Mouse (Mus musculus): ENCODE data around the gene Sh3kbp1.

Sh3kbp1 gene

GRCm38 (mm10) chrX:159756261-159756660 lies 129.2 kb downstream of the Sh3kbp1 start:
- DNase-seq, result no peak

DNA sequence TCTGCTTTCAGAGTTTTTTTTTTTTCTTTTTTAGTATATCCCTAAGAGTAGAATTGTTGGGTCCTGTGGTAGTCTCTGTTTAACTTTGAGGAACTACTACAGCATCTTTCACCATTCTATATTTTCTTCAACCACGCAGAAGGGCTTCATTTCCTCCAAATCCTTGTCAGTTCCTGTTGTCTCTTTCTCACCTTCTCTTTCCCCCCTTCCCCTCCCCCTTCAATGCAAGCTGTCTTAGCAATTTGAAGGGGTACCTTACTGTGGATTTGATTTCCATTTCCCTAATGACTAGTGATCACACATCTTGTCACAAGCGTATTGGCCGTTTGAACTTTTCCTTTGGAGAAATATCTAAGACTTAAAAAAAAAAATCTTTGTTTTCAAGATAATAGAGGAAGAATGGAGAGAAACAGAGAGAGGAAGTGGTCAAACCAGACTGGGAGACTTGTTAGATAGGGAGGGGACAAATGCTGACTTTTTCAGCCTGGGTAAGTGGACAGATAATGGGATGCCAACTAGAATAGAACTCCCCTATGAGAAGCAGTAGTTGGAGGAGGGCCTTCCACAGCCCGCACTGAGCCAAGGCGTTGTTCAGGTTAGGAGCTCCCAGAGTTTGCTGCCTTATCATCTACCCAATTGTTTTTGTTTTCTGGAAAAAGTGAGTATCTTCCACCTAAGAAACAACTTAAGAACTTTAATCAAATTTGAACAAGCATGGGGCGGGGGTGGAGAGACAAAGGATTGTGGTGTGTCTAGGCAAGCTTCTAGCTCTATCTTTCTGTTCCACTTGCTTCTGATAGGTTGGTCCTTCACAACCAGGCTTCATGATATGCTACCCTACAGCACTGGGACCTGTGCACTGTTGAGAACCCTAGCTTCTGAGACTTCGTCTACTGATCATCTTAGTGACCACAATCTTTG lies 130.1 kb downstream of the Sh3kbp1 start:
- DNase-seq, result no peak

- no peak for DNase-seq
These were observed 130.9 kb downstream of the Sh3kbp1 start for GRCm38 (mm10) chrX:159757854-159758540.

- DNase-seq, result no peak
These were observed 136.7 kb downstream of the Sh3kbp1 start for GRCm38 (mm10) chrX:159763801-159764200.

DNA sequence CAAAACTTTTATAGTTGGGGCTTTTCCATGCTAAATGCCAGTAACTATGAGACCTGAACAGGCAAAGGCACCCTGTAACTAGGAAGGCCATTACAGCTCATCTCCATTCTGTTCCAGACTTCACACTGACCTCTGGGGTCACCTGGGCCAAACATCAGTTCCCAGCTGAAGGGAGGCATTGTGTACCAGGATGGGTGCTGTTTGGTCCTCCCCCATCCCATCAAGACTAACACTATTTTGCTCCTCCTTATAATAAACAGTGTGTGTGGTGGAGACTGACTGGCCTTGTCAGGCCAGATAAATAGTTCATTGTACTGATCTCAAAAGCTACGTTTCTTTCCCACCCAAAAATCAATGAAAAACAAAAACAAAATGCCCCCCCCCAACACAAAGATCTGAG lies 138.8 kb downstream of the Sh3kbp1 start:
- DNase-seq, result no peak

- no peak for DNase-seq
These were observed 141.9 kb downstream of the Sh3kbp1 start for GRCm38 (mm10) chrX:159769005-159769404.

- no peak for DNase-seq
These were observed 142.7 kb downstream of the Sh3kbp1 start for GRCm38 (mm10) chrX:159769773-159770172.

GRCm38 (mm10) chrX:159772137-159772536 lies 145.1 kb downstream of the Sh3kbp1 start:
- DNase-seq, result no peak

GRCm38 (mm10) chrX:159775042-159775441 lies 148.0 kb downstream of the Sh3kbp1 start:
- DNase-seq, result no peak

DNA sequence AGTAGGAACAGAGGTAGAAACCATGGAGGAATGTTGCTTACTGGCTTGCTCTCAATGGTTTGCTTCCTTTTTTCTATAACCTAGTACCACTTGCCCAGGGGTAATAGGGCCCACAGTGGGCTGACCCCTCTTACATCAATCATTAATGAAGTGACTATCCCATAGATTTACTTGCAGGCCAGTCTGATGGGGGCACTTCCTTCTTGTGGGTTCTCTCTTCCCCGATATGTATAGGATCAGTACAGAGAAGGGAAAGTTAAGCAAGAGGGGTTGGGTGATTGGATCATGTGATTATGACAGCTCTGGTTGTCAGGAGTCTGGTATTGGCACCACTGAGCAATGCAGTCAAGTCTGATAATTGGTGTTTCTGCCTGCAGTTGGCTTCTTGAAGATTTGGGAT lies 151.7 kb downstream of the Sh3kbp1 start:
- no peak for DNase-seq

DNA sequence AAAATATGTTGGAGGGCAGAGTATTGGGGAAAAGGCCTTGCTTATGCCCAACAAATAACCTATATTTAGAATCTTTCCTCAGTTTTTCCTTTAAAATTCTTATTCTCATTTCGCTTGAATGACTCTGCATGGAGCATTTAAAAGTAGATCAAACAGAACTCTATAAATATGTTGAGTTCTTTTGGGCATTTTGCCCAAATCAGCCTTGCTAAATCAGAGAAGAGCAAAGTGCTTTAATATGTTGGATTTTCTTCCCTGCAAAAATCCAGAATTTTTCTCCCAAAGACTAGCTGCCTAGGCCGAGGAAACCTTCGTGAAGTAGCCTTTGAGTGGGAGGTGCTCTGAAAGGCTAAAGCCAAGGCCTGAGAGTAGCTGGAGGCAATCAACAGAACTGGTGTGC lies 163.4 kb downstream of the Sh3kbp1 start:
- peak; percentile 2 for DNase-seq

DNA sequence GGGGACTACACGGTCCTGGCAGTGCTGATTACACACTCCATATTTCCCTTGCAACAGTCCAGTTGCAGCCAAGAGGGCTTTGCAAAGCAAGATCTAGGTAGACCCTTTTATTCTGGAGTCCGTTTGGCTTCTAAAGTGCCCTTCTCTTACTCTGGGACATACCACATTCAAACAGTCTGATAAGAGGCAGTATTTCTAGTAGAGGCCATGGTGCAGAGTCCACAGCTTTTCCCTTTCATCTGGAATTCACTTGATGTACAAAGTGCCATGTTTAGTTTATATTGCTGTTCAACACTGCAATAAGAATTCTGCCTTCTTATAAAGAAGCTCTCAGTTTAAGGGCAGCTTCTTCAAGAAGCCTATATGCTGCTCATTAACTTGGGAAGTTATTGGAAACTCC lies 168.5 kb downstream of the Sh3kbp1 start:
- no peak for DNase-seq

DNA sequence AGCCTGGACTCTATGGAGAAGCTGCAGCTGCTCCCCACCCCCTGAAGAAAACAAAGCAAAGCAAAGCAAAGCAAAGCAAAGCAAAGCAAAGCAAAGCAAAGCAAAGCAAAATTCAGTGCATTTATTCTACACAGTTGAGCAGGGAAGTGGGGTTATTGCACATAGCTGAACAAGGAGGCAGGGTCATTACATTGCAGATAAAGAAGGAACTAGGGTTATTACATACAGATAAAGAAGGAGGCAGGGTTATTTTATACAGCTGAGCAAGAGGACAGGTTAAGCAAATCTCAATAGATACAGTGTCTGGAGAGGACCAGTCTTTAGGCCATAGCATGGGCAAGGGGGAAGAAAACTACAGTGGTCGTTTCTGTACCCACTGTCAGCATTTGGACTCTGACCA lies 177.3 kb downstream of the Sh3kbp1 start:
- no peak for DNase-seq

DNA sequence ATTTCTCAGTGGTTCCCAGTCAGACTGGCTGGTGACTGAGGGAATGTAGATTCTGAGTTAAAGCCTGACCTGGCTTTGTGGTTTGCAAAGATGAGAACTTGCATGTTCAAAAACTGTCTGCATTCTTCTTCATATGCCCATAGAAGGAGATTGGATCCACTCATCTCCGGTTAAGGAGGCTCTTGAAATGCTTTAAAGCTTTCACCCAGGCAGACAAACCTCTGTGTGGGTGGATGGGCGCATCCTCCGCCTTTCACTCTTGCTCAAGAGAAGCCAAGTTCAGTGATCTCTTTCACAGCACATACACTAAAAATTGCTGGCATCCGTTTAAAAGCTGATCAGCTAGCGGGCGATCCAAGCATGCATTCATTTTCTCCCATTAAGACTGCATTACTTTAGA lies 182.4 kb downstream of the Sh3kbp1 start:
- peak; percentile 10 for DNase-seq

DNA sequence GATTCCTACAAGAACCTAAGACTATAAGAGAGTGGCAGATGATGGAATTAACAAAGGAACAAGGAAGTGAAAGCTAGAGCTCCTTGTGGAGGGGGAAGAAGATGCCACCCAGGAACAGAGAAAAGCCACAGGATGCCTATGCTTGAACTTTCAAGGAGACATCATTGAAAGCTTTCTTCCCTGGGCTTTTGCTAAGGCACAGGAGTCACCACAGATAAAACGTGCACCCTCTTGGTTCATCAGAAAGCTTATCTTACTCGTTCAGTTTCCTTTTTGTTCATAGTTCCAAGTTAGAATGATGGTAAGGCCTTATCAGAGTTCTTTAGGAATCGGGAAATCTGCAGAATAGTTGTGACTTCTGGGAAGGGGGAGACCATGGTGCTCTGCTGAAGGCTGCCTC lies 183.4 kb downstream of the Sh3kbp1 start:
- DNase-seq, result no peak

DNA sequence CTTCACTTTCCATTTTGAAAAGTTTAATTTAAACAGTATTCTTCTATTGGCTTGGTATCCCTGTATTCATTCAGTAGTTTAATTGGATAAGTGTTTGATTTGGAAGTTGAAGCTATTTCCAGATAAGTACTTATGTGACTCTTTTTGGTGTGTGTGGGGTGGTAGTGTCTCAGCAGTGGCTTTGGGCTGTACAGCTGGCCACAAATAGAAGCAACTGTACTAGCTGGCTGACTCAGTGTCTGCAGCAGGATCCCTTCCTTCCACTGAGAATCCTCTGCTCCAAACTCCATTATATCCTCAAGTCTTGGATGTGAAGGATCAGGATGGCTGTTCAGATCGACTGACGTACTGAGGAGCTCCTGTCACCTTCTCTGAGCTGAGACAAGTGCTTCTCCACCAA lies 190.4 kb downstream of the Sh3kbp1 start:
- DNase-seq, result peak; percentile 3

- DNase-seq, result no peak
These were observed 201.1 kb downstream of the Sh3kbp1 start for GRCm38 (mm10) chrX:159828135-159828534.

DNA sequence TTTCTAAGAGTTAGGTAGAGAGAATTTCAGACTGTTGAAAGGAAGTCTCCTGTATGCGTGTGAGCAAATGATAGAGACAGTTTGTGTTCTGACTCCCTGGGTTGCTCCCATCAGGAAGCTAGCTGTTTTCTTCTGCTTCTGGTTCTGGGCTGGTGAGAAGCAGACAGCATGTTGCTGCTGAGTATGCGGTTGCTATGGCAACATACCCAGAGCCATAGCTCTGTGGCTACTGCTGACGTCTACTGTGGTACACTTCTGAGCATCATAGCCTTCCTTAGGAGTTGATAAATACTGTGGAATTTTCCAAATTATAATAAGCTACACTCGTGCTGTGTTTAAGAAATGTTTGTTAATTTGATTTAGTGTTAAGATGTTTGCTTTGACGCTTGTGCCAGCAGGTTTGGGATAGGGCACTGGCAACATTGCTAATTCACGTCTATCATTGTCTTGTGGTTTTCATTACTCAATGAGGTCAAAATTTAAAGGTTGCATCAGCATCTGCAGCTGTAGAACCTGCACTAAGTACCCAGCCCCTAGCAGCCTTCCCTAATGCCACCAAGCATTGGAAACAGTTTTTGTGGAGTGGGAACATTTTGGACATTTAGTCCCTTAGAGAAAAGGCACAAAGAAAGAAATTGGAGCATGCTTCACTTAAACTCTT lies 202.2 kb downstream of the Sh3kbp1 start:
- peak; percentile 59 for DNase-seq

DNA sequence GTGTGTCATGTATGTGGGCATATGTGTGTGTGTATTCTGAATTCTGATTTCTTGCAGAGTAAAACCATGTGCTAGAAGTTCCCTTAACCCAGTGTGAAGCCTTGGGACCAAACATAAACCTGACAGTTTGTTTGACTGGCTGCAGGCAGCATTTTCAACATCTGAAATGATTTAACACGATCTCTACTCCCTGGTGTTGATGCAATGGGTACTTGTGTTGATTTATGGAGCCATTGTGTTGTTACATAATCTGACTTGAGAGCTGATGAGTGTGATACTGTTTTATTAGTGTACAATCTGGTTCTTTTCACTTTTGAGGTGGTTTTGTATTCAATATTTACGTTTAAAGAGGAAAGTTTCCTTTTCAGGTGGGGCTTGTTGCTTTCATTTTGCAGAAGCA lies 204.1 kb downstream of the Sh3kbp1 start:
- no peak for DNase-seq

- no peak for DNase-seq
These were observed 208.2 kb downstream of the Sh3kbp1 start for GRCm38 (mm10) chrX:159835239-159835638.

DNA sequence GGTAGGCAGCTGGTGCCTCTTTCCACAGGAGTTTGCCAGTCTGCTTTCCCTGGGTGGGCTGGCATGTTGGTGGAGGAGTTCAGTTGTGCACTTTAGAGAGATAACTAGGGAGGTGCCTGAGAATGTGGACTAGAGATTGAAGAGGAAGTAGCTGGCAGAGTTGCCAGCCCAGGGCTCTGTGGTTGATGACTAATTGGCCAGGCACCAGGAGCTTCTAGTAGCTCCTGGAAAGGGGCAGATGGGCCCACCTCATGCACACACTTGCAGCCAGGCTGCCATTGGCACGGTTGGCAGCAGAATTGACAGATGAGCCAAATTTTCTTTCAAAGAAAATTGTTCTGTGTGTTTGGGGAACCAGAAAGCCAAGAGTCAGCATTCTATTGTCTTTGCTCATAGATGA lies 210.3 kb downstream of the Sh3kbp1 start:
- peak; percentile 41 for DNase-seq

DNA sequence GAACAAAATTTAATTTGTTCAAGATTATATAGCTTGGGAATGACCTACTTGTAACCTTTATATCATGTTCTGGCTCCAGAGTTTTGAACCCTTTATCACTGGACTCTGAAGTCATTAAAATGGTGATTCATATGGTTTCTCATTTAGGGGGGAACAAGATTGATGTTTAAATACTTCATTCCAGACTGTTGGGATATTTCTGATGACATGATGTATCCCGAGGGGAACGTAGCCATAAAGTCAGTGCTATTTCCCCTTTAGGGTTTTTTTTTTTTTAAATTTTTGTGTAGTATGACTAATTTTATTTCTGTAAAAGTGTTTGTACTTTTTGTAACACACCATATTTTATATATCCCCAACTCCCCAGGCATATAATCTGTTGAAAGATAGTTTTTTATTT lies 212.7 kb downstream of the Sh3kbp1 start:
- DNase-seq, result no peak

DNA sequence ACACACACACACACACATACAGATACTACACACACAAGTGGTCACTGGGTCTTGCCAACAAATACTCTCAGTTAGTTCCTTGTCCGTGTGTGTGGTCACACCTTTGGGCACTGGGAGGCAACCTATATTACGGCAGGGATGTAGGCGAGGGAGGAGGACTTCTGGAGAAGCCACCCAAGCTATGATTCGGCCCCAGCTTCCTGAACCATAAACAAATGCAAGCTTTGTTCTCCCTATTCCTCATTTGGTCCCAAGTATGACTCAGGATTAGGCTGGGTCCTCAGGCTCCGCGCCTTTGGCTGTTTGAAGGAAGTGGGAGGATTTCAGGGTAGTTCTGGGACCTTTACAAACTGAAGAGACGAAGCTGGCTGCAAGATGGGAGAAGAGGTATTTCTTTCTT lies 213.2 kb downstream of the Sh3kbp1 start:
- no peak for DNase-seq

GRCm38 (mm10) chrX:159850722-159851121 lies 223.7 kb downstream of the Sh3kbp1 start:
- DNase-seq, result no peak
